Mouse (Mus musculus) embryonic fibroblast, embryonic 13.5 days (primary cell): ENCODE data around the gene Smim24.

Experiments
- CTCF ChIP-seq: IDR thresholded peaks from 2 replicates; pipeline ENCODE4 v1.5.1; 2011; ENCODE audit warnings: mild to moderate bottlenecking, control low read depth, low read length, moderate library complexity, borderline replicate concordance; ENCODE audit not compliant: insufficient read depth
- POLR2A ChIP-seq: IDR thresholded peaks from 2 replicates; pipeline ENCODE4 v1.6.1; 2011; ENCODE audit warnings: low read depth, mild to moderate bottlenecking, control low read depth, low read length, moderate library complexity

DNA sequence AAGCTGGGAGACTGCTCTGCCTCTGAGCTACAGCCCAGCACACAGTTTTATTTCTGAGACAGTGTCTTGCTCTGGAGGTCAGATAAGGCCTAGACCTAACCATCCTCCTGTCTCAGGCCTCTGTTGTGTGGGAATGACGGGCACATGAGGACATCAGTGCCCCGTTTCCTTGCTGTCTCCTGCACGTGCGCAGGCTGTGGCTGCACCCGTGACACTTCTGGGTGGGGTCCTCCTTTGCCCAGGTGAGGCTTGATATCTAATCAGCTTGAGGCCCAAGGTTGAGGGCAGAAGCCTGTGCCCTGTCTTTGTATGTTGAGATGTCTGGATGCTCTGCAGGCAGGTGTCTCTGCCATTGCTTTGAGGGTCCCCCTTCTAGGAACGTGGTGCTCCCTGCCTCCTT is 581 bp upstream of the Smim24 start:
- TF ChIP-seq CTCF, result no peak
- no peak for TF ChIP-seq POLR2A
